Mouse (Mus musculus) left cerebral cortex, postnatal 10 days (tissue): ENCODE measurements at regions not wholly inside any gene's neighbourhood (a gene's known extent, or its start where the extent isn't known, plus 50 kb on each side); places are given as distances from the start of the nearest gene placed in this dataset.

Experiments used
- DNase-seq, 2 experiments: peaks; one replicate each; pipeline ENCODE4 v3.0.0; 2021 to 2022; ENCODE audit warnings: low spot score in 2 of 2, mixed read lengths in 1 of 2; ENCODE audit errors: extremely low spot score in 1 of 2
- intact Hi-C: fragments of 180-260 bp; cut with DNase I; formaldehyde crosslinking; loops from one replicate; pipeline ENCODE4 v1.15.1; 2025

- DNase-seq: no peak
- intact Hi-C loops: no loop called here
Observed at GRCm38 (mm10) chr2:169099678-169100077, 144.3 kb upstream of the Zfp64 start.

GRCm38 (mm10) chr2:169098591-169098990 lies 143.2 kb upstream of the Zfp64 start:
- intact Hi-C loops: no loop called here
- DNase-seq: no peak

- intact Hi-C loops: no loop called here
- DNase-seq: no peak
Observed at GRCm38 (mm10) chr2:169094011-169094754, 138.8 kb upstream of the Zfp64 start.

GRCm38 (mm10) chr2:169090256-169090655 lies 134.9 kb upstream of the Zfp64 start:
- intact Hi-C loops: no loop called here
- DNase-seq: no peak

GRCm38 (mm10) chr2:169088870-169089484 lies 133.6 kb upstream of the Zfp64 start:
- intact Hi-C loops: no loop called here
- no peak for DNase-seq

GRCm38 (mm10) chr2:169088301-169088700 lies 132.9 kb upstream of the Zfp64 start:
- intact Hi-C loops: no loop called here
- no peak for DNase-seq

GRCm38 (mm10) chr2:169071267-169071666 lies 115.9 kb upstream of the Zfp64 start:
- intact Hi-C loops: no loop called here

GRCm38 (mm10) chr2:169065166-169065698 lies 109.8 kb upstream of the Zfp64 start:
- no peak for DNase-seq
- intact Hi-C loops: loop anchor here (10.0 kb wide), 2 partner anchors 540 to 780 kb away; no protein-coding TSS in a partner anchor

More at GRCm38 (mm10) chr2:169071267-169071666, 115.9 kb upstream of the Zfp64 start:
- DNase-seq: no peak

GRCm38 (mm10) chr2:169061520-169061919 lies 106.1 kb upstream of the Zfp64 start:
- intact Hi-C loops: loop anchor here (5.0 to 10.0 kb wide), 4 partner anchors 46 to 1041 kb away; no protein-coding TSS in a partner anchor
- DNase-seq: peak; percentile 83 to 84

GRCm38 (mm10) chr2:169060495-169060894 lies 105.1 kb upstream of the Zfp64 start:
- DNase-seq: peak in 1 of 2 experiments; percentile 19
- intact Hi-C loops: loop anchor here (5.0 to 10.0 kb wide), 4 partner anchors 47 to 1042 kb away; no protein-coding TSS in a partner anchor

- intact Hi-C loops: no loop called here
- no peak for DNase-seq
Observed at GRCm38 (mm10) chr2:169057831-169058230, 102.4 kb upstream of the Zfp64 start.

- no peak for DNase-seq
- intact Hi-C loops: no loop called here
Observed at GRCm38 (mm10) chr2:169049947-169050346, 94.6 kb upstream of the Zfp64 start.

GRCm38 (mm10) chr2:169041748-169042147 lies 86.4 kb upstream of the Zfp64 start:
- intact Hi-C loops: no loop called here
- no peak for DNase-seq

- DNase-seq: no peak
- intact Hi-C loops: no loop called here
Observed at GRCm38 (mm10) chr2:169037975-169038374, 82.6 kb upstream of the Zfp64 start.

GRCm38 (mm10) chr2:169037519-169037918 lies 82.1 kb upstream of the Zfp64 start:
- intact Hi-C loops: no loop called here

GRCm38 (mm10) chr2:169035315-169035714 lies 79.9 kb upstream of the Zfp64 start:
- DNase-seq: no peak
- intact Hi-C loops: no loop called here

More at GRCm38 (mm10) chr2:169037519-169037918, 82.1 kb upstream of the Zfp64 start:
- DNase-seq: no peak

GRCm38 (mm10) chr2:169033997-169034396 lies 78.6 kb upstream of the Zfp64 start:
- intact Hi-C loops: no loop called here
- DNase-seq: no peak

- no peak for DNase-seq
- intact Hi-C loops: no loop called here
Observed at GRCm38 (mm10) chr2:169033181-169033580, 77.8 kb upstream of the Zfp64 start.

GRCm38 (mm10) chr2:169028531-169029114 lies 73.2 kb upstream of the Zfp64 start:
- intact Hi-C loops: no loop called here
- DNase-seq: no peak

GRCm38 (mm10) chr2:169019037-169019436 lies 63.6 kb upstream of the Zfp64 start:
- no peak for DNase-seq
- intact Hi-C loops: no loop called here
